Mouse (Mus musculus) liver, embryonic 13.5 days (tissue): ENCODE results near the gene Slc25a18. TPM values are rescaled to one million over a fixed set of nuclear protein-coding genes. Genes with fewer than 3 reads are reported as not detected.
"Not testable (repeated sequence)": the region's sequence is repeated elsewhere in the genome, so short reads cannot be mapped to it uniquely, and the experiment has no call there.

ENCODE experiments used
- ATAC-seq: fragments of 200-750 bp; cut with Nextera tagmentation; 2 replicates; pipeline ENCODE4 v1.8.0; 2017; ENCODE audit warnings: low read depth, mild to moderate bottlenecking, moderate number of reproducible peaks, moderate library complexity
- DNase-seq: peaks from one replicate; pipeline ENCODE4 v3.0.0; 2022
- H3K27ac ChIP-seq: fragments of 300-500 bp; sonication (generic); 2 replicates; pipeline ENCODE4 v1.5.1; 2015; ENCODE audit warnings: moderate library complexity, mild to moderate bottlenecking, inconsistent platforms
- H3K27me3 ChIP-seq: fragments of 300-500 bp; sonication (generic); 2 replicates; pipeline ENCODE4 v1.6.1; 2015; ENCODE audit warnings: mild to moderate bottlenecking, inconsistent platforms
- H3K36me3 ChIP-seq: fragments of 300-500 bp; sonication (generic); 2 replicates; pipeline ENCODE4 v1.6.1; 2015; ENCODE audit warnings: mild to moderate bottlenecking, inconsistent platforms
- H3K4me1 ChIP-seq: fragments of 300-500 bp; sonication (generic); replicated peaks from 2 replicates; pipeline ENCODE4 v1.6.1; 2015; ENCODE audit warnings: inconsistent platforms
- H3K4me2 ChIP-seq: fragments of 300-500 bp; sonication (generic); 2 replicates; pipeline ENCODE4 v1.6.1; 2015; ENCODE audit warnings: inconsistent platforms, mild to moderate bottlenecking, moderate library complexity
- H3K4me3 ChIP-seq: fragments of 300-500 bp; sonication (generic); replicated peaks from 2 replicates; pipeline ENCODE4 v1.5.1; 2015; ENCODE audit warnings: mild to moderate bottlenecking, inconsistent platforms
- H3K9ac ChIP-seq: fragments of 300-500 bp; sonication (generic); 2 replicates; pipeline ENCODE4 v1.6.1; 2015; ENCODE audit warnings: mild to moderate bottlenecking, inconsistent platforms
- H3K9me3 ChIP-seq: fragments of 300-500 bp; sonication (generic); replicated peaks from 2 replicates; pipeline ENCODE4 v1.6.1; 2016; ENCODE audit warnings: inconsistent platforms
- WGBS: fragments of 180-500 bp; shearing (Covaris S2); methylation state at CpG from one replicate; pipeline ENCODE4 v1.1.7; 2015; ENCODE audit not compliant: insufficient replicate concordance; 5-methylcytosine and 5-hydroxymethylcytosine counted together
- polyA plus RNA-seq: library from polyadenylated mRNA; unstranded; fragments of >200 nt; fragmentation: Nextera tagmentation; extraction: Ambion mirVana; gene quantifications from 2 replicates; pipeline ENCODE4 v1.2.1, GENCODE M21; 2015

The Slc25a18 gene
- polyA plus RNA-seq, 1 experiment from 2014 or later: 0.07 TPM

- H3K4me1 ChIP-seq: peaks cover 14% of the 10 kb centered on the region
- no peaks in the 10 kb centered on the region for H3K9me3 ChIP-seq
- H3K36me3 ChIP-seq: peaks cover 100% of the 10 kb centered on the region
- 82% methylated on average over 7 of the region's 7 CpGs for WGBS
- H3K4me3 ChIP-seq: no peak overlapping the region
- no peak for DNase-seq
- no peak for ATAC-seq
- no peaks in the 10 kb centered on the region for H3K27me3 ChIP-seq
- H3K9ac ChIP-seq: no peak overlapping the region
- no peak overlapping the region for H3K4me2 ChIP-seq
- no peak overlapping the region for H3K27ac ChIP-seq
Measured at GRCm38 (mm10) chr6:120798019-120798418, 24.6 kb downstream of the Slc25a18 start.

GRCm38 (mm10) chr6:120798905-120799304, 25.5 kb downstream of the Slc25a18 start:
- H3K27ac ChIP-seq: no peak overlapping the region
- DNase-seq (no peak), ATAC-seq (no peak)
- 75% methylated on average over 4 of the region's 4 CpGs for WGBS
- H3K4me2 ChIP-seq: no peak overlapping the region
- peaks cover 100% of the 10 kb centered on the region for H3K36me3 ChIP-seq
- no peaks in the 10 kb centered on the region for H3K9me3 ChIP-seq
- no peaks in the 10 kb centered on the region for H3K27me3 ChIP-seq
- peaks cover 9% of the 10 kb centered on the region for H3K4me1 ChIP-seq
- no peak overlapping the region for H3K9ac ChIP-seq
- H3K4me3 ChIP-seq: no peak overlapping the region

- no peak overlapping the region for H3K4me2 ChIP-seq
- H3K9ac ChIP-seq: no peak overlapping the region
- ATAC-seq (no peak), DNase-seq (no peak)
- H3K9me3 ChIP-seq: no peaks in the 10 kb centered on the region
- peaks cover 100% of the 10 kb centered on the region for H3K36me3 ChIP-seq
- H3K4me1 ChIP-seq: peaks cover 13% of the 10 kb centered on the region
- H3K27ac ChIP-seq: no peak overlapping the region
- H3K27me3 ChIP-seq: no peaks in the 10 kb centered on the region
- WGBS: 87% methylated on average over 4 of the region's 4 CpGs
- H3K4me3 ChIP-seq: no peak overlapping the region
Measured at GRCm38 (mm10) chr6:120799581-120800041, 26.2 kb downstream of the Slc25a18 start.

GRCm38 (mm10) chr6:120806999-120807737, 33.8 kb downstream of the Slc25a18 start:
- H3K36me3 ChIP-seq: peaks cover 98% of the 10 kb centered on the region

GRCm38 (mm10) chr6:120807738-120808081, 34.3 kb downstream of the Slc25a18 start:
- Histone ChIP-seq H3K36me3 (peaks cover 97% of the 10 kb centered on the region), H3K9ac (no peak overlapping the region), H3K4me1 (peaks cover 9% of the 10 kb centered on the region; the same call in 1 of the 2 replicates), H3K4me2 (no peak overlapping the region), H3K9me3 (no peaks in the 10 kb centered on the region), H3K27ac (peak overlapping the region; percentile 70), H3K27me3 (no peaks in the 10 kb centered on the region), H3K4me3 (no peak overlapping the region)
- WGBS: 89% methylated on average over 4 of the region's 4 CpGs
- ATAC-seq: peak; percentile 52
- no peak for DNase-seq

More at GRCm38 (mm10) chr6:120806999-120807737, 33.8 kb downstream of the Slc25a18 start:
- peaks cover 9% of the 10 kb centered on the region; the same call in 1 of the 2 replicates for H3K4me1 ChIP-seq
- no peaks in the 10 kb centered on the region for H3K27me3 ChIP-seq
- no peak overlapping the region for H3K9ac ChIP-seq
- peak overlapping the region; percentile 70 for H3K27ac ChIP-seq
- H3K9me3 ChIP-seq: no peaks in the 10 kb centered on the region
- H3K4me2 ChIP-seq: no peak overlapping the region
- 66% methylated on average over 5 of the region's 5 CpGs for WGBS
- DNase-seq: no peak
- no peak overlapping the region for H3K4me3 ChIP-seq
- ATAC-seq: no peak

- H3K9me3 ChIP-seq, DNase-seq, H3K4me2 ChIP-seq, ATAC-seq, H3K27ac ChIP-seq, H3K9ac ChIP-seq, H3K4me3 ChIP-seq, H3K27me3 ChIP-seq, H3K4me1 ChIP-seq: not testable (repeated sequence)
- 93% methylated on average over 9 of the region's 10 CpGs for WGBS
- H3K36me3 ChIP-seq: peaks cover 56% of the 10 kb centered on the region
Measured at GRCm38 (mm10) chr6:120811999-120812398, 38.6 kb downstream of the Slc25a18 start.

GRCm38 (mm10) chr6:120819294-120819693, 45.9 kb downstream of the Slc25a18 start:
- Histone ChIP-seq H3K4me2 (peak overlapping the region; percentile 85), H3K36me3 (peaks cover 34% of the 10 kb centered on the region), H3K9ac (peak overlapping the region; percentile 96; the same call in 1 of the 2 replicates), H3K27me3 (no peaks in the 10 kb centered on the region), H3K4me3 (peak overlapping the region; percentile 99; the same call in 1 of the 2 replicates), H3K4me1 (peaks cover 44% of the 10 kb centered on the region), H3K9me3 (peaks cover 10% of the 10 kb centered on the region; the same call in 1 of the 2 replicates), H3K27ac (peak overlapping the region; percentile 98)
- DNase-seq (no peak), ATAC-seq (no peak)
- WGBS: 92% methylated on average over 2 of the region's 2 CpGs

GRCm38 (mm10) chr6:120820144-120820543, 46.8 kb downstream of the Slc25a18 start:
- H3K9me3 ChIP-seq: peaks cover 10% of the 10 kb centered on the region; the same call in 1 of the 2 replicates
- H3K9ac ChIP-seq: peak overlapping the region; percentile 96
- no peaks in the 10 kb centered on the region for H3K27me3 ChIP-seq
- ATAC-seq: no peak
- peaks cover 34% of the 10 kb centered on the region for H3K36me3 ChIP-seq
- H3K4me1 ChIP-seq: peaks cover 48% of the 10 kb centered on the region
- DNase-seq: no peak
- WGBS: 55% methylated on average over 5 of the region's 5 CpGs
- peak overlapping the region; percentile 85 for H3K4me2 ChIP-seq
- H3K4me3 ChIP-seq: peak overlapping the region; percentile 99
- peak overlapping the region; percentile 98 for H3K27ac ChIP-seq

GRCm38 (mm10) chr6:120820941-120821340, 47.6 kb downstream of the Slc25a18 start:
- peak; percentile 59 for ATAC-seq
- peak overlapping the region; percentile 98 for H3K27ac ChIP-seq
- peak overlapping the region; percentile 99 for H3K4me3 ChIP-seq
- H3K36me3 ChIP-seq: peaks cover 34% of the 10 kb centered on the region
- H3K9ac ChIP-seq: peak overlapping the region; percentile 96
- peaks cover 51% of the 10 kb centered on the region for H3K4me1 ChIP-seq
- 65% methylated on average over 1 of the region's 1 CpGs for WGBS
- peaks cover 10% of the 10 kb centered on the region; the same call in 1 of the 2 replicates for H3K9me3 ChIP-seq
- peak; percentile 40 for DNase-seq
- no peaks in the 10 kb centered on the region for H3K27me3 ChIP-seq
- peak overlapping the region; percentile 85 for H3K4me2 ChIP-seq

- peak overlapping the region; percentile 98 for H3K27ac ChIP-seq
- no peak for ATAC-seq
- 28% methylated on average over 5 of the region's 5 CpGs for WGBS
Measured at GRCm38 (mm10) chr6:120821715-120822114, 48.3 kb downstream of the Slc25a18 start.

GRCm38 (mm10) chr6:120822307-120822928, 49.0 kb downstream of the Slc25a18 start, which contains the start of gene Atp6v1e1:
TSS of gene Atp6v1e1 (minus strand) at chr6:120822793.
- Histone ChIP-seq H3K4me3 (peak within 1 kb of the TSS; percentile 99), H3K9ac (peak within 1 kb of the TSS; percentile 96), H3K27me3 (no peaks in the 10 kb centered on the region), H3K9me3 (peaks cover 8% of the 10 kb centered on the region; the same call in 1 of the 2 replicates), H3K27ac (peak within 1 kb of the TSS; percentile 98), H3K4me2 (peak within 1 kb of the TSS; percentile 85), H3K4me1 (peaks cover 53% of the 10 kb centered on the region), H3K36me3 (peaks cover 29% of the 10 kb centered on the region)
- ATAC-seq (peak; percentile 92), DNase-seq (peak; percentile 93)
- WGBS: under 1% methylated on average over 41 of the region's 41 CpGs

More at GRCm38 (mm10) chr6:120821715-120822114, 48.3 kb downstream of the Slc25a18 start:
- peaks cover 10% of the 10 kb centered on the region; the same call in 1 of the 2 replicates for H3K9me3 ChIP-seq
- peak overlapping the region; percentile 96 for H3K9ac ChIP-seq
- no peaks in the 10 kb centered on the region for H3K27me3 ChIP-seq
- peak overlapping the region; percentile 85 for H3K4me2 ChIP-seq
- H3K4me1 ChIP-seq: peaks cover 51% of the 10 kb centered on the region
- no peak for DNase-seq
- peak overlapping the region; percentile 99 for H3K4me3 ChIP-seq
- peaks cover 34% of the 10 kb centered on the region for H3K36me3 ChIP-seq
